Mouse (Mus musculus) ES-CJ7 (cell line): ENCODE measurements around the gene Fkbp2.

Source experiments
- DNase-seq: peaks from one replicate; pipeline ENCODE4 v3.0.0; 2011; ENCODE audit warnings: low read depth, low spot score

The Fkbp2 gene

GRCm38 (mm10) chr19:6980381-6981093, at the start of gene Fkbp2:
Gene Fkbp2, minus strand, starts transcription at chr19:6980501.
- DNase-seq, result peak; percentile 99

GRCm38 (mm10) chr19:7029531-7029930, 49.2 kb upstream of the Fkbp2 start:
- DNase-seq, result no peak

GRCm38 (mm10) chr19:7020224-7020641, 39.9 kb upstream of the Fkbp2 start:
- DNase-seq, result peak; percentile 86

- no peak for DNase-seq
Measured at GRCm38 (mm10) chr19:7019191-7019590, 38.9 kb upstream of the Fkbp2 start, which contains the start of gene Fermt3. Gene Fermt3, minus strand, starts transcription at chr19:7019469.

GRCm38 (mm10) chr19:7018546-7018945, 38.2 kb upstream of the Fkbp2 start:
- no peak for DNase-seq

GRCm38 (mm10) chr19:7017541-7018457, 37.5 kb upstream of the Fkbp2 start:
- DNase-seq, result no peak

GRCm38 (mm10) chr19:7014481-7015135, 34.3 kb upstream of the Fkbp2 start:
- DNase-seq, result no peak

GRCm38 (mm10) chr19:7013984-7014383, 33.7 kb upstream of the Fkbp2 start:
- no peak for DNase-seq

- DNase-seq, result no peak
Measured at GRCm38 (mm10) chr19:7012426-7012825, 32.1 kb upstream of the Fkbp2 start.

GRCm38 (mm10) chr19:7006892-7007593, 26.7 kb upstream of the Fkbp2 start:
- no peak for DNase-seq

- DNase-seq, result peak; percentile 41
Measured at GRCm38 (mm10) chr19:6999360-7000063, 19.2 kb upstream of the Fkbp2 start.

GRCm38 (mm10) chr19:6997721-6998290, 17.5 kb upstream of the Fkbp2 start:
- no peak for DNase-seq

GRCm38 (mm10) chr19:6996006-6996405, 15.7 kb upstream of the Fkbp2 start, which contains the start of the genes Nudt22 and Trpt1:
Gene Nudt22, minus strand, starts transcription at chr19:6996117.
Gene Trpt1, plus strand, starts transcription at chr19:6996131.
- peak; percentile 82 for DNase-seq

- no peak for DNase-seq
Measured at GRCm38 (mm10) chr19:6995255-6995991, 15.1 kb upstream of the Fkbp2 start.

- DNase-seq, result no peak
Measured at GRCm38 (mm10) chr19:6994489-6994888, 14.2 kb upstream of the Fkbp2 start.

- DNase-seq, result no peak
Measured at GRCm38 (mm10) chr19:6994002-6994401, 13.7 kb upstream of the Fkbp2 start.

GRCm38 (mm10) chr19:6993011-6993770, 12.9 kb upstream of the Fkbp2 start:
- no peak for DNase-seq

GRCm38 (mm10) chr19:6992011-6992858, 11.9 kb upstream of the Fkbp2 start, which contains the start of gene Dnajc4:
Gene Dnajc4, minus strand, starts transcription at chr19:6992572.
- DNase-seq, result peak; percentile 98
